Mouse (Mus musculus) layer of hippocampus, adult 8-10 months (tissue): Measurements from ENCODE around the gene Entpd7. TPM values are rescaled to one million over a fixed set of nuclear protein-coding genes. Genes with fewer than 3 reads are reported as not detected.

Experiments used
- DNase-seq, 2 experiments: peaks; one replicate each; pipeline ENCODE4 v3.0.0; 2022; ENCODE audit warnings: low spot score in 2 of 2
- total RNA-seq, 4 experiments: library from RNA; stranded (reverse); gene quantifications; 2 replicates each; pipeline ENCODE4 v1.2.4; 2022

Entpd7 gene
- total RNA-seq, 4 experiments from 2014 or later: 16.6 to 22.6 (median 19.3) TPM

DNA sequence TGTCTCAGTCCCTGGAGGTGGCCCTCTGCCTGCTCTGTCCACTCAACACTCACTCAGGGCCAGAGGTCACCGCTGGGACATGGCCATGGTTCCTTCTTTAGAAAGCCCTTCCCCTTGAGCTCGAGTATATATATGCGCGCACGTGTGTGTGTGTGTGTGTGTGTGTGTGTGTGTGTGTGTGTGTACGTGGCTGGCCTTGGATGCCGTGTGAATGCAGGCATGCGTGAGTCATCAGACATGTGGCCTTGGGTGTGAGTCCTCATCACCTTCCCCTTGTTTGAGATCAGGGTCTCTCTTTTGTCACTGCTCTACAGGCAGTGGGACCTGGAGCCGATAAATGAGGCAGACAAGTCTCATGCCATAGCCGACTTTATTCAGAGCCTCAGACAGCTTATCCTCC is 34.0 kb downstream of the Entpd7 start:
- no peak for DNase-seq

GRCm38 (mm10) chr19:43724194-43724593 is 34.7 kb downstream of the Entpd7 start:
- DNase-seq: no peak

- no peak for DNase-seq
Measured at GRCm38 (mm10) chr19:43724821-43725220, 35.3 kb downstream of the Entpd7 start.

DNA sequence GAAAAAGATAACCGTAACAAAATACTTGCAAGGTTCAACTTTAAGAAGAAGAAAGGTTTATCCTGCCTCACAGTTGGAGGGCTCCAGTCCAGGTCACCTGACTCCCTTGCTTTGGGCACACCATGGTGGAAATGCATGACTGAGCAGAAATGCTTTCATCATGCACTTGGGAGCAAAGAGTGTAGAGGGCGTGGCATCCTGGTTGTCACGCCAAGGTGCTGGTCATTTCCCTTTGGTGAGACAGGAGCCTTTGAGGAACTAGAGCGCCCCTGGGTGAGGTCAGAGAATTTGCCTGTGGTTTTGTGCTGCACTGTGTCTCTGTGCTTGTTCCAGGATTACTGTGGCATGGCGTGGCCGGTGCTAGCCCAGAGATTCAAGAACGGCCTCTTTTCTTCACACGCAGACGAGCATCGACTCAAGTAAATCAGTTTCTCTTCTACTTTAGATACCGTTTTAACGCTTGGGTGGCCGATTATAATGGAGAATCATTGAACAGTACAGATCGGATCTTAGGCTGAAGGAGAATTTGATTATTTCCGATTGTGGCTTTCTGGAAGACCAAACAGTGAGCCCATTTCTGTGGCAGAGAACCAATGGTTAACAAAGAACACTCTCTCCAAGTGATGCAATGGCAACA is 37.2 kb downstream of the Entpd7 start:
- DNase-seq: no peak

DNA sequence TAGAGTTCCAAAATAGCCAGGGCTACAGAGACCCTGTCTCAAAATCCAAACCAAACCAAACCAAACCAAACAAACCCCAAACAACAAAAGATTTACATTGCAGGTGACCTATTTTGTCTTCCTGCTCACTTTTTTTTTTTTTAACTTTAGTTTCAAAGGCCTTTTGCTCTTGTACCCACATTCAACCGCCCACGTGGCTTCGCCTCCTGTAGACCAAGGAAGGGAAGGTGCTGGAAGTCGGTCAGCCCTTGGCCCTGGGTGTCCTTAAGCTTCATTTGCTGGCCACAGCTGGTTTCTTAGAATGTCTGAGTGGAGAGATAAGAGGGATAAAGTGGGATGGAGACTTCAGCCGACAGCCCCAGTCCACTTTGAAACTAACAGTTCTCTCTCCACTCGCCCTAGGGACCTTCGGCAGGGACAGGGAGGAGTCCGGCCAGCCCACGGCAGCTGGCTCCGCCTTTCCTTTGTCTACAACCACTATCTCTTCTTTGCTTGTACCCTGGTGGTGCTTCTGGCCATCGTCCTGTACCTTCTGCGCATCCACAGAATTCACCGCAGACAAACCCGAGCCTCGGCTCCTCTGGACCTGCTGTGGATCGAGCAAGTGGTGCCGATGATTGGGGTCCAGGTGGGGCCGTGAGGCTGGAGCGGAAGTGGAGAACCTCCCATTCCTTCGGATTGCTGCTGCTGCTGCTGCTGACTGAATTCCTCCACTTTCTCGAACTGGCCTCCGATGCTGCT is 40.0 kb downstream of the Entpd7 start:
- DNase-seq: no peak

GRCm38 (mm10) chr19:43730037-43730428 is 40.6 kb downstream of the Entpd7 start:
- no peak for DNase-seq

DNA sequence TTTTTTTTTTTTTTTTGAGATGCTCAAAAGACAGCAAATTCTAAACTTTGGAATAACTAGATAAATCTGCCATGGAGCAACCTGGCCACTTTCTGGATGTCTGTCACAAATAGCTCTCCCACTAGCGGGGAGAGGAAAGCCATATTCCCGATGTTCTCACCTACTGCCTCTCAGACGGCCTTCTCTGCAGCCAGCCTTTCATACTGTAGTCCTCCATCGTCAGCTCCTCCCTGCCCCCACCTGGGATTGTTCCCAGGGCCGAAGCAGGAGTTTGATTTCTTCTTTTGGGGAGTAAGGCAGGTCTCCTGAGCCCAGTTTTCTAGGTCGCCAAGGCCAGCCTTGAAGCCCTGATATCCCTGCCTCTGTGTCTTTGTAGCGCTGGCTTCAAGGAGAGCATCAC is 41.7 kb downstream of the Entpd7 start:
- no peak for DNase-seq

GRCm38 (mm10) chr19:43738409-43738808 is 48.9 kb downstream of the Entpd7 start:
- no peak for DNase-seq

- DNase-seq: no peak
Measured at GRCm38 (mm10) chr19:43743401-43743800, 53.9 kb downstream of the Entpd7 start.

DNA sequence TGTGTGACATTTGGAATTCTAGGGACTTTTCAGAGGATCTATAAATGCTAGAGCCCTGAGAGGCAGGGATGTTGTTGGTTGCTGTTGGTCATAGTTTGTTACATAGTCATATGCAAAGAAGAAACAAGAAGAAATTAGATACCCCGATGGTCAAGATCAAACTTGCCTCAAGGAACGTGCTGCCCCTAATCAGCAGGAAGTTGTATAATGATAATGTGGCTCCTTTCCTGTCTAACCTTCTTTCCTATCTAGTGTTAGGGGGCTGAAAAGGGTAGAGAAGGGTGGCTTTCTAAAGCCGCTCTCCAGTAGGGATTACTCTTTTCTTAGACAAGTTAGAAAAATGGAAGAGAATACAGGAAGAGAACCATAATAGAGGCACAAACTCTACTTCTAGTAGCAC is 56.3 kb downstream of the Entpd7 start:
- DNase-seq: no peak

GRCm38 (mm10) chr19:43747877-43748276 is 58.4 kb downstream of the Entpd7 start:
- DNase-seq: no peak

DNA sequence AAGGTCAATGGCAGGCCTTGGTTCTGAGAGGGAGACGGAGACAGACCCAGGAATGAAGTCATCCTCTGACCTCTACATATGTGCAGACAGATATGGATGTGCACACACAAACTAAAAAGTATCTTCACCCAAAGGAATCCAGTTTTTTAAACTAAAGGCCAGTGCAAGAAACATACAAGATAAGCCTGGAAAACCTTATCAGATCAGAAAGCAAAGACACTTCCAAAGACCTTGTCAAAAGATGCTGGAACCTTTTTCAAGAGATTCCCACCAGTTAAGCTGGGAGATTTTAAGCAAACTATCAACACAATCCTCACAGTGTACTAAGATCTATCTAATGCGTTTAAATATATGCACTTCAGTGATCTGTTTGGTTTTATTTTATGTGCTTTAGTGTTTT is 60.5 kb downstream of the Entpd7 start:
- DNase-seq: no peak

DNA sequence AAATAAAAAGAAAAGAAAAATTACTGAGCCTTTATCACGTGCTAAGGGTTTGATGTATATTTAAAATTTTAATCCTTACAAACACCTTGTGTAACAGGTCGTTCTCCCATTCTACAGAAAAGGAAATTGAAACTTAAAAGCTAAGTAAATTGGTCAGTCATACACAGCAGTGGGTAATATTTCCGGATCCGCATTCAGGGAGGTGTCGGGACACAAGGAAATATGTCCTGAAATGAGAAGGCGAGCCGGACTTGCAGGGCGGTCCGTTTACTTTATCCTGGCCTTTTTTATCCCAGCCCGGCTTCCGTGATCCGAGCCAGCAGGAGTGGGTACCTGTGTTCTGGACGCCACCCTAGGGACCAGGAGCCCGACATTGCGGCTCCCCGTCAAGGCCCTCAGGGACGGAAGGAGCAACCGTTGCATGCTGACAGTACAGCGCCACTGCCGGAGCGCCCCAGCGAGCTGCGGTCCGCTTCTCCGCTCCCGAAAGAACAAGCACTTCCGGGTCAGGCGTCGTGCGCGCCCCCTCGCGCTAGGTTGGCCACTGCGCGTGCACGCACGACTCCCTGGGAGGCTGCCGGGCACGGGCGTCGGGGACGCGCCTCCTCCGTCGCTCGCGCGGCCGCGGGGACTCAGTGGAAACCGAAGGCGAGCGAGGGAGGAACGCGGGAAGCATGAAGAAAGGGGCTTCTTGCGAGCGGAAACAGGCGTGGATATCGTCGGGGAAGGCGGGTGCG is 63.2 kb downstream of the Entpd7 start, which contains the start of the genes Cutc and Cox15:
Gene Cutc, plus strand, starts transcription at position 508 of the 737 bp plus-strand sequence.
Gene Cox15, minus strand, starts transcription at position 512 of the 737 bp plus-strand sequence.
- peak; percentile 90 to 94 for DNase-seq

- DNase-seq: peak; percentile 84 to 89
Measured at GRCm38 (mm10) chr19:43753226-43753835, 63.9 kb downstream of the Entpd7 start.

- DNase-seq: no peak
Measured at GRCm38 (mm10) chr19:43754237-43754636, 64.8 kb downstream of the Entpd7 start.

GRCm38 (mm10) chr19:43754872-43755271 is 65.4 kb downstream of the Entpd7 start:
- DNase-seq: no peak

DNA sequence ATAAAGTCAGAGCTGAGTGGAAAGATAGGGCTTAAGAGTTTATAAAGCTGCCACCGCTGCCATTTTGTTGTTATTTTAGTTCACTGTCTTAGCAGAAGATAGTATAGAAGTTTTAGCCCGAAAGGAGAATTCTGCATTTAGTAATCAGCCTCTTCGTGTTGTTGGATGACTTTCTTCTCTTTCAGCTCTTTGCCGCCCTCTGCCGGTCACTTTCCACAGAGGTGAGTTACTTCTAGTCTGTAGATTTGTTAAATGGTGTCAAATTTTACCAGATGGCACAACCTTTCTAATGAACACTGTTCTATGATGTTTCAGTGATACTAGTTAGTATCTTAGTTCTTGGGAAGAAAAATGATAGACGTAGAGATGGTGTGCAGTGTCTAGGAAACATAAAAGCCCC is 71.0 kb downstream of the Entpd7 start:
- DNase-seq: peak in 1 of 2 experiments; percentile 51

- no peak for DNase-seq
Measured at GRCm38 (mm10) chr19:43761543-43762256, 72.2 kb downstream of the Entpd7 start.

DNA sequence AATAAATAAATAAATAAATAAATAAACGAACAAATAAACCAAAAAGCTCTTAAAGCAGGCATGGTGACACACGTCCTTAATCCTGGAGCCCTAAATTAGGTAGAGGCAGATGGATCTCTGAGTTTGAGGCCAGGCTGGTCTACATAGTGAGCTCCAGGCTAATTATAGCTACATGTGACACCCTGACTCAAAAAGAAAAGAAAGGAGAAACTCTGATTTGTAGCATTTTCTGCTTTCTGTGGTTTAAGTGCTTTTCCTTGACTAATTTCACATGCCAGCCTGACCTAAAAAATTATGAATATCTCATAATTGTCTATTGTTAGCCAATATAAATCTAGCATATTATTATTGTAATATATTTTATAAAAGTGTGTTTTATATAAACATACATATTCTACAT is 72.9 kb downstream of the Entpd7 start:
- no peak for DNase-seq

DNA sequence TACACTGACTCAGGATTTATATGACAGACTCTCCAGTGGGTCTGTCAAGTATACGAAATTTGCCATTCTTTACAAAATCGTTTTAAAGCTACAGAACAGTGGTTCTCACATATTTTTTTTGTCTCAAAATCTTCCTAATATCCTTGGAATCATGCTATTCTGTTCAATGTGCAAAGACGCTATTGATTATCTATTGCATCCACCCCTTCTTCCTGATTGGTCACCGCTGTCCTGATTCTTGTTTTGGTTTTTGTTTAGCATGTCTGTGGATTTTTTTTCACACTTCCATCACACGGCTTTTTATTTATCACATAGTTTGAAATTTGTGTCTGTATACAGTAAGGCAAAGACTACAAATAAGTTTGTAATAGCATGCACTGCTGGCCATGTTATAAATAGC is 77.0 kb downstream of the Entpd7 start:
- DNase-seq: no peak
